Mouse (Mus musculus) left cerebral cortex, adult 11 months (tissue): ENCODE data around the gene Gbp8.
"Not testable (repeated sequence)": the region's sequence is repeated elsewhere in the genome, so short reads cannot be mapped to it uniquely, and the experiment has no call there.

ENCODE experiments used
- DNase-seq: peaks from one replicate; pipeline ENCODE4 v3.0.0; 2022; ENCODE audit warnings: low spot score

Gene Gbp8

GRCm38 (mm10) chr5:105139409-105140088 lies at the start of gene Gbp8, which contains the start of the genes Gbp9 and Gbp4:
Gbp8 (minus strand) TSS chr5:105139540.
Gbp9 (minus strand) TSS chr5:105139539.
Gbp4 (minus strand) TSS chr5:105139586.
- DNase-seq = not testable (repeated sequence)

- DNase-seq = no peak
Observed at GRCm38 (mm10) chr5:105181446-105181845, 42.1 kb upstream of the Gbp8 start.

- no peak for DNase-seq
Observed at GRCm38 (mm10) chr5:105156582-105156981, 17.2 kb upstream of the Gbp8 start.

- no peak for DNase-seq
Observed at GRCm38 (mm10) chr5:105154049-105154448, 14.7 kb upstream of the Gbp8 start.

- DNase-seq = not testable (repeated sequence)
Observed at GRCm38 (mm10) chr5:105148062-105148461, 8.7 kb upstream of the Gbp8 start.

GRCm38 (mm10) chr5:105146447-105146846 lies 7.1 kb upstream of the Gbp8 start:
- DNase-seq = no peak

- not testable (repeated sequence) for DNase-seq
Observed at GRCm38 (mm10) chr5:105145731-105146130, 6.4 kb upstream of the Gbp8 start.

GRCm38 (mm10) chr5:105140089-105140810 lies 910 bp upstream of the Gbp8 start:
- not testable (repeated sequence) for DNase-seq

- DNase-seq = no peak
Observed at GRCm38 (mm10) chr5:105138906-105139305, 434 bp downstream of the Gbp8 start.

GRCm38 (mm10) chr5:105136706-105137304 lies 2.5 kb downstream of the Gbp8 start:
- not testable (repeated sequence) for DNase-seq

- not testable (repeated sequence) for DNase-seq
Observed at GRCm38 (mm10) chr5:105121731-105122130, 17.6 kb downstream of the Gbp8 start.

- no peak for DNase-seq
Observed at GRCm38 (mm10) chr5:105115740-105116139, 23.6 kb downstream of the Gbp8 start.

GRCm38 (mm10) chr5:105114696-105115095 lies 24.6 kb downstream of the Gbp8 start:
- DNase-seq = no peak

GRCm38 (mm10) chr5:105113656-105114055 lies 25.7 kb downstream of the Gbp8 start:
- DNase-seq = no peak

- peak; percentile 2 for DNase-seq
Observed at GRCm38 (mm10) chr5:105110271-105110852, 29.0 kb downstream of the Gbp8 start.

GRCm38 (mm10) chr5:105109775-105110174 lies 29.6 kb downstream of the Gbp8 start:
- DNase-seq = not testable (repeated sequence)

GRCm38 (mm10) chr5:105105689-105106088 lies 33.7 kb downstream of the Gbp8 start:
- DNase-seq = not testable (repeated sequence)

- DNase-seq = no peak
Observed at GRCm38 (mm10) chr5:105081900-105082299, 57.4 kb downstream of the Gbp8 start.

GRCm38 (mm10) chr5:105068356-105068755 lies 71.0 kb downstream of the Gbp8 start:
- DNase-seq = not testable (repeated sequence)

GRCm38 (mm10) chr5:105064443-105064842 lies 74.9 kb downstream of the Gbp8 start:
- not testable (repeated sequence) for DNase-seq

- DNase-seq = no peak
Observed at GRCm38 (mm10) chr5:105063321-105063720, 76.0 kb downstream of the Gbp8 start.

GRCm38 (mm10) chr5:105062403-105062802 lies 76.9 kb downstream of the Gbp8 start:
- DNase-seq = not testable (repeated sequence)
